Mouse (Mus musculus) cortical plate, adult 2 months (tissue): ENCODE data around the gene Odf3l1.

Experiments used
- CTCF ChIP-seq: fragments of 200-500 bp; IDR thresholded peaks from 2 replicates; pipeline ENCODE4 v1.5.1; 2011; ENCODE audit warnings: mild to moderate bottlenecking, control low read depth, low read length; ENCODE audit not compliant: insufficient read depth; ENCODE audit errors: extremely low read depth
- POLR2A ChIP-seq: fragments of 200-500 bp; IDR thresholded peaks from 2 replicates; pipeline ENCODE4 v1.6.1; 2011; ENCODE audit warnings: mild to moderate bottlenecking, low read length, control low read depth; ENCODE audit not compliant: insufficient read depth; ENCODE audit errors: extremely low read depth

DNA sequence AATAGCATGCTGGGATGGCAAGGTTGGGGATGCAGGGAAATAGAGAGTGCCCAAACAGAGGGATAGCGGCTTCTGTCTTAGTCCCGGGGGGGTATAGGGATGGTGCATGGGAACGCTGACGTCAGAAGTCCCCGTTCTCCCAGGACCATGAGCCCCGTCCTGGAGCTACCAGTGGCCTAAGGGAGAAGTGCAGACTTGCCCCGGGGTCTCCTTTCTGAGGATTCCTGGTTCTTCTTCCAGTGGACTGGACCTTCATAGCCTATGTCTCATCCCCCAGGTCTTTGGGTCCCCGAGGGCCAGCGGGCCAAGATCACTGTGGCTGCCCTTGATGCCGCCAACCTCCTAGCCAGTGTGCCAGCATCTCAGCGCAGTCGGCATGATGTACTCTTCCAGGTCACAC is 32.3 kb upstream of the Odf3l1 start:
- TF ChIP-seq POLR2A: no peak
- TF ChIP-seq CTCF: no peak
